Mouse (Mus musculus): Measurements from ENCODE around the gene Zfp637. TPM values are rescaled to one million over a fixed set of nuclear protein-coding genes. Genes with fewer than 3 reads are reported as not detected.

The Zfp637 gene
- polyA plus RNA-seq, 1 experiment from 2014 or later: 80.9 TPM

GRCm38 (mm10) chr6:117885943-117886342, 45.0 kb downstream of the Zfp637 start:
- Histone ChIP-seq H3K36me3 (ENCODE audit: insufficient read depth, low read length) (no peaks in the 10 kb centered on the region), H3K27me3 (replicated peaks; ENCODE audit: insufficient read depth, low read length) (no peaks in the 10 kb centered on the region), H3K4me2 (replicated peaks; ENCODE audit: low read depth, low read length) (no peak overlapping the region), H3K27ac (ENCODE audit: low read length) (no peak overlapping the region), H3K4me1 (ENCODE audit: insufficient read depth, low read depth, low read length) (no peaks in the 10 kb centered on the region), H3K9me3 (ENCODE audit: low read length) (no peaks in the 10 kb centered on the region), H3K9ac (replicated peaks; ENCODE audit: low read depth) (no peak overlapping the region), H3K4me3 (ENCODE audit: low read depth, low read length) (no peak overlapping the region)
- ATAC-seq (no peak), DNase-seq (ENCODE audit: low spot score) (no peak)
- WGBS: 76% methylated on average over 2 of the region's 2 CpGs
- TF ChIP-seq EP300 (IDR thresholded peaks at IDR 0.05): no peak
- TF ChIP-seq CTCF (IDR thresholded peaks at IDR 0.05): no peak

- Histone ChIP-seq H3K27me3 (replicated peaks; ENCODE audit: insufficient read depth, low read length) (no peaks in the 10 kb centered on the region), H3K4me1 (ENCODE audit: insufficient read depth, low read depth, low read length) (peaks cover 4% of the 10 kb centered on the region; the same call in 1 of the 2 replicates), H3K36me3 (ENCODE audit: insufficient read depth, low read length) (no peaks in the 10 kb centered on the region), H3K4me3 (ENCODE audit: low read depth, low read length) (no peak overlapping the region), H3K9me3 (ENCODE audit: low read length) (no peaks in the 10 kb centered on the region), H3K9ac (replicated peaks; ENCODE audit: low read depth) (no peak overlapping the region), H3K27ac (ENCODE audit: low read length) (no peak overlapping the region), H3K4me2 (replicated peaks; ENCODE audit: low read depth, low read length) (no peak overlapping the region)
- 10% methylated on average over 1 of the region's 1 CpGs for WGBS
- ATAC-seq (no peak), DNase-seq (ENCODE audit: low spot score) (no peak)
- no peak for TF ChIP-seq EP300 (IDR thresholded peaks at IDR 0.05)
- no peak for TF ChIP-seq CTCF (IDR thresholded peaks at IDR 0.05)
Observed at GRCm38 (mm10) chr6:117888032-117888431, 47.1 kb downstream of the Zfp637 start.

GRCm38 (mm10) chr6:117888642-117889096, 47.7 kb downstream of the Zfp637 start:
- H3K4me1 ChIP-seq (ENCODE audit: insufficient read depth, low read depth, low read length): peaks cover 4% of the 10 kb centered on the region; the same call in 1 of the 2 replicates
- ATAC-seq (no peak), DNase-seq (ENCODE audit: low spot score) (no peak)
- H3K27me3 ChIP-seq (replicated peaks; ENCODE audit: insufficient read depth, low read length): no peaks in the 10 kb centered on the region
- no peak overlapping the region for H3K4me3 ChIP-seq (ENCODE audit: low read depth, low read length)
- no peak overlapping the region for H3K4me2 ChIP-seq (replicated peaks; ENCODE audit: low read depth, low read length)
- H3K9me3 ChIP-seq (ENCODE audit: low read length): no peaks in the 10 kb centered on the region
- H3K36me3 ChIP-seq (ENCODE audit: insufficient read depth, low read length): no peaks in the 10 kb centered on the region
- WGBS: 64% methylated on average over 2 of the region's 2 CpGs
- TF ChIP-seq CTCF (IDR thresholded peaks at IDR 0.05) (no peak), EP300 (IDR thresholded peaks at IDR 0.05) (no peak)
- no peak overlapping the region for H3K9ac ChIP-seq (replicated peaks; ENCODE audit: low read depth)
- H3K27ac ChIP-seq (ENCODE audit: low read length): no peak overlapping the region

- Histone ChIP-seq H3K4me3 (ENCODE audit: low read depth, low read length) (no peak overlapping the region), H3K27me3 (replicated peaks; ENCODE audit: insufficient read depth, low read length) (no peaks in the 10 kb centered on the region), H3K9ac (replicated peaks; ENCODE audit: low read depth) (no peak overlapping the region), H3K36me3 (ENCODE audit: insufficient read depth, low read length) (no peaks in the 10 kb centered on the region), H3K4me2 (replicated peaks; ENCODE audit: low read depth, low read length) (no peak overlapping the region), H3K27ac (ENCODE audit: low read length) (no peak overlapping the region), H3K9me3 (ENCODE audit: low read length) (no peaks in the 10 kb centered on the region), H3K4me1 (ENCODE audit: insufficient read depth, low read depth, low read length) (peaks cover 4% of the 10 kb centered on the region; the same call in 1 of the 2 replicates)
- TF ChIP-seq EP300 (IDR thresholded peaks at IDR 0.05): no peak
- no peak for TF ChIP-seq CTCF (IDR thresholded peaks at IDR 0.05)
- no peak for ATAC-seq
- 79% methylated on average over 6 of the region's 6 CpGs for WGBS
- DNase-seq (ENCODE audit: low spot score): no peak
Observed at GRCm38 (mm10) chr6:117890257-117890656, 49.3 kb downstream of the Zfp637 start.

- no peaks in the 10 kb centered on the region for H3K9me3 ChIP-seq (ENCODE audit: low read length)
- ATAC-seq (peak; percentile 71), DNase-seq (ENCODE audit: low spot score) (peak; percentile 42)
- no peaks in the 10 kb centered on the region for H3K27me3 ChIP-seq (replicated peaks; ENCODE audit: insufficient read depth, low read length)
- H3K27ac ChIP-seq (ENCODE audit: low read length): no peak overlapping the region; the same call in 1 of the 2 replicates
- H3K9ac ChIP-seq (replicated peaks; ENCODE audit: low read depth): no peak overlapping the region
- H3K36me3 ChIP-seq (ENCODE audit: insufficient read depth, low read length): no peaks in the 10 kb centered on the region
- 51% methylated on average over 14 of the region's 14 CpGs for WGBS
- H3K4me3 ChIP-seq (ENCODE audit: low read depth, low read length): no peak overlapping the region
- peaks cover 4% of the 10 kb centered on the region; the same call in 1 of the 2 replicates for H3K4me1 ChIP-seq (ENCODE audit: insufficient read depth, low read depth, low read length)
- no peak overlapping the region for H3K4me2 ChIP-seq (replicated peaks; ENCODE audit: low read depth, low read length)
- TF ChIP-seq CTCF (IDR thresholded peaks at IDR 0.05) (no peak), EP300 (IDR thresholded peaks at IDR 0.05) (no peak)
Observed at GRCm38 (mm10) chr6:117891369-117892160, 50.6 kb downstream of the Zfp637 start.

GRCm38 (mm10) chr6:117892386-117892785, 51.4 kb downstream of the Zfp637 start:
- H3K4me3 ChIP-seq (ENCODE audit: low read depth, low read length): no peak overlapping the region
- H3K27ac ChIP-seq (ENCODE audit: low read length): no peak overlapping the region
- H3K27me3 ChIP-seq (replicated peaks; ENCODE audit: insufficient read depth, low read length): no peaks in the 10 kb centered on the region
- no peak overlapping the region for H3K9ac ChIP-seq (replicated peaks; ENCODE audit: low read depth)
- WGBS: 63% methylated on average over 3 of the region's 3 CpGs
- no peak for DNase-seq (ENCODE audit: low spot score)
- H3K9me3 ChIP-seq (ENCODE audit: low read length): no peaks in the 10 kb centered on the region
- no peak overlapping the region for H3K4me2 ChIP-seq (replicated peaks; ENCODE audit: low read depth, low read length)
- TF ChIP-seq EP300 (IDR thresholded peaks at IDR 0.05): no peak
- TF ChIP-seq CTCF (IDR thresholded peaks at IDR 0.05): no peak
- peaks cover 4% of the 10 kb centered on the region; the same call in 1 of the 2 replicates for H3K4me1 ChIP-seq (ENCODE audit: insufficient read depth, low read depth, low read length)
- no peaks in the 10 kb centered on the region for H3K36me3 ChIP-seq (ENCODE audit: insufficient read depth, low read length)
- ATAC-seq: no peak

Data from lung, postnatal 0 days (tissue).